Mouse (Mus musculus) cerebellum, adult 9-11 months (tissue): Measurements from ENCODE around the gene Tpmt.

Source experiments
- DNase-seq: peaks from one replicate; pipeline ENCODE4 v3.0.0; 2022

The Tpmt gene

DNA sequence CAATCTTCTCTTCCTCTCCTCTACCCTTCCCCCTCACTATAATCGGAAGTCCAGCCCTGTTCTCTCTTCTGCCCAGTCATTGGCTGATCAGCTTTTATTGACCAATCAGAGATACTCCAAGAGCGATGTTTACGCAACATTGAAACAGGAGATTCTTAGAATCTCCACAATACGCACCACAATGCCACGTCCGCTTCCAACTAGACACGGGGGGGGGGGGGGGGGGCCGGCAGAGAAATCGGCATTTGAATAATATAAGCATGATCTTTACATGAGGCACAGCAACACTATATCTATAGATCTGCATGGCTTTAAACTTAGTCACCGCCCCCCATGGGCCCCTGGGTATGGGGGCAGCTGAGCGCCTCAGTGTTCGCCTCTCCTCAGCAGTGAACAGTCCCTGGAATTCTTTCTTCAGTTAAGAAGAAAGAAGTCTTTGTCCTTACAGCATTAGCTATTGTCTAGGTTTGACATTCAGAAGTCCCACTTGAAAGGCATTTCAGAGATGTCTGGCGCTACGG lies 69.4 kb downstream of the Tpmt start:
- DNase-seq = no peak
